Mouse (Mus musculus): ENCODE data around the gene Iffo2. TPM values are rescaled to one million over a fixed set of nuclear protein-coding genes. Genes with fewer than 3 reads are reported as not detected.

The Iffo2 gene
- total and polyA plus RNA-seq, 3 experiments = 0.38 to 3.0 (median 0.60) TPM

GRCm38 (mm10) chr4:139575673-139576003 lies 45.3 kb downstream of the Iffo2 start:
- Histone ChIP-seq H3K4me1 (ENCODE audit: control insufficient read depth in 1 of 2, insufficient read depth in 2 of 2) (peaks cover 10 to 39% of the 10 kb centered on the region in 2 experiments; a peak in 3 of 4 replicates), H3K4me3 (replicated peaks in 1 of 3; ENCODE audit: low read depth in 2 of 3, low read length in 2 of 3, poor library complexity in 1 of 3) (peak overlapping the region in 2 of 3 experiments; percentile 57 to 61), H3K9ac (ENCODE audit: insufficient read depth, low read depth) (no peak overlapping the region), H3K9me3 (replicated peaks; ENCODE audit: low read length) (peaks cover 4% of the 10 kb centered on the region), H3K27ac (ENCODE audit: insufficient read depth, low read depth) (no peak overlapping the region), H3K27me3 (replicated peaks) (peaks cover 95% of the 10 kb centered on the region), H3K79me2 (replicated peaks; ENCODE audit: control insufficient read depth, extremely low read depth, insufficient read depth, poor library complexity, severe bottlenecking) (no peaks in the 10 kb centered on the region), H3K36me3 (replicated peaks in 1 of 2; ENCODE audit: control insufficient read depth in 1 of 2, insufficient read depth in 1 of 2, low read length in 1 of 2) (no peaks in the 10 kb centered on the region), H3K4me2 (ENCODE audit: insufficient read depth, low read depth, poor library complexity, severe bottlenecking) (peak overlapping the region; percentile 73)
- no peak for DNase-seq (ENCODE audit: extremely low read depth)
- TF ChIP-seq USF2 (conservative IDR thresholded peaks at IDR 0.05; ENCODE audit: low read depth, low read length) (no peak), UBTF (IDR thresholded peaks at IDR 0.05; ENCODE audit: low read depth, low read length) (no peak), MEF2A (IDR thresholded peaks at IDR 0.05; ENCODE audit: borderline replicate concordance, low read depth, low read length) (no peak), MAFK (IDR thresholded peaks at IDR 0.05; ENCODE audit: insufficient replicate concordance, low read length) (no peak), NRF1 (IDR thresholded peaks at IDR 0.05; ENCODE audit: low read depth, low read length) (no peak), JUND (conservative IDR thresholded peaks at IDR 0.05; ENCODE audit: low read depth, low read length) (no peak), ZMIZ1 (IDR thresholded peaks at IDR 0.05; ENCODE audit: low read depth, low read length) (no peak), MAZ (IDR thresholded peaks at IDR 0.05; ENCODE audit: low read depth, low read length) (no peak), CTCF (conservative IDR thresholded peaks at IDR 0.05 in 1 of 2, IDR thresholded peaks at IDR 0.05 in 1 of 2; ENCODE audit: low read depth in 2 of 2, low read length in 2 of 2) (no peak), SIN3A (IDR thresholded peaks at IDR 0.05; ENCODE audit: low read length) (no peak), USF1 (IDR thresholded peaks at IDR 0.05; ENCODE audit: low read depth, low read length) (no peak), RCOR1 (conservative IDR thresholded peaks at IDR 0.05; ENCODE audit: low read depth, low read length) (no peak), GABPA (IDR thresholded peaks at IDR 0.05; ENCODE audit: insufficient replicate concordance, low read depth, low read length) (no peak), ETS1 (conservative IDR thresholded peaks at IDR 0.05; ENCODE audit: low read depth, low read length) (no peak)
- in situ Hi-C loops (cut with MboI; ENCODE audit: low pct_ligation_motif_present, low pct_unique_long_range_greater_than_20kb, low sequenced_read_pairs) (loop anchor here (5.0 kb wide), 2 partner anchors 37 to 63 kb away; no protein-coding TSS in a partner anchor), dilution Hi-C loops (cut with MboI; ENCODE audit: extremely low pct_ligation_motif_present, extremely low pct_unique_long_range_greater_than_20kb, low sequenced_read_pairs) (no loop called here)

GRCm38 (mm10) chr4:139576251-139576880 lies 46.0 kb downstream of the Iffo2 start:
- no peak overlapping the region for H3K4me3 ChIP-seq (replicated peaks in 1 of 3; ENCODE audit: low read depth in 2 of 3, low read length in 2 of 3, poor library complexity in 1 of 3)
- H3K9ac ChIP-seq (ENCODE audit: insufficient read depth, low read depth) = no peak overlapping the region

More at GRCm38 (mm10) chr4:139576251-139576880, 46.0 kb downstream of the Iffo2 start:
- Histone ChIP-seq H3K27ac (ENCODE audit: insufficient read depth, low read depth) (no peak overlapping the region), H3K36me3 (replicated peaks in 1 of 2; ENCODE audit: control insufficient read depth in 1 of 2, insufficient read depth in 1 of 2, low read length in 1 of 2) (no peaks in the 10 kb centered on the region), H3K4me2 (ENCODE audit: insufficient read depth, low read depth, poor library complexity, severe bottlenecking) (no peak overlapping the region), H3K27me3 (replicated peaks) (peaks cover 97% of the 10 kb centered on the region), H3K9me3 (replicated peaks; ENCODE audit: low read length) (peaks cover 4% of the 10 kb centered on the region), H3K4me1 (ENCODE audit: control insufficient read depth in 1 of 2, insufficient read depth in 2 of 2) (peaks cover 10 to 39% of the 10 kb centered on the region in 2 experiments; a peak in 3 of 4 replicates), H3K79me2 (replicated peaks; ENCODE audit: control insufficient read depth, extremely low read depth, insufficient read depth, poor library complexity, severe bottlenecking) (no peaks in the 10 kb centered on the region)
- dilution Hi-C loops (cut with MboI; ENCODE audit: extremely low pct_ligation_motif_present, extremely low pct_unique_long_range_greater_than_20kb, low sequenced_read_pairs) (no loop called here), in situ Hi-C loops (cut with MboI; ENCODE audit: low pct_ligation_motif_present, low pct_unique_long_range_greater_than_20kb, low sequenced_read_pairs) (loop anchor here (5.0 kb wide), 2 partner anchors 36 to 64 kb away; no protein-coding TSS in a partner anchor)
- no peak for DNase-seq (ENCODE audit: extremely low read depth)
- TF ChIP-seq SIN3A (IDR thresholded peaks at IDR 0.05; ENCODE audit: low read length) (no peak), ZC3H11A (IDR thresholded peaks at IDR 0.05; ENCODE audit: low read depth, low read length) (no peak), RAD21 (IDR thresholded peaks at IDR 0.05; ENCODE audit: low read depth, low read length) (no peak), HCFC1 (IDR thresholded peaks at IDR 0.05; ENCODE audit: low read depth, low read length) (no peak), TCF12 (IDR thresholded peaks at IDR 0.05; ENCODE audit: low read depth, low read length) (no peak)
